Mouse (Mus musculus) liver, embryonic 14.5 days (tissue): ENCODE measurements around the gene Spata32. TPM values are rescaled to one million over a fixed set of nuclear protein-coding genes. Genes with fewer than 3 reads are reported as not detected.

Experiments
- ATAC-seq: fragments of 200-750 bp; cut with Nextera tagmentation; 2 replicates; pipeline ENCODE4 v1.8.0; 2017; ENCODE audit warnings: moderate number of reproducible peaks, mild to moderate bottlenecking, moderate library complexity; ENCODE audit not compliant: insufficient read depth
- DNase-seq, 3 experiments: peaks; one replicate each; pipeline ENCODE4 v3.0.0-alpha.2; 2012 to 2013; ENCODE audit warnings: low read depth in 3 of 3, low spot score in 3 of 3
- H3K27ac ChIP-seq: fragments of 300-500 bp; sonication (generic); 2 replicates; pipeline ENCODE4 v1.5.1; 2014; ENCODE audit warnings: moderate library complexity, mild to moderate bottlenecking, control low read depth, inconsistent platforms
- H3K27me3 ChIP-seq: fragments of 300-500 bp; sonication (generic); 2 replicates; pipeline ENCODE4 v1.6.1; 2014; ENCODE audit warnings: mild to moderate bottlenecking, low read length, moderate library complexity; ENCODE audit not compliant: control insufficient read depth, insufficient read depth
- H3K36me3 ChIP-seq: fragments of 300-500 bp; sonication (generic); replicated peaks from 2 replicates; pipeline ENCODE4 v1.6.1; 2014; ENCODE audit warnings: low read depth; ENCODE audit not compliant: control insufficient read depth, insufficient read depth
- H3K4me1 ChIP-seq, 2 experiments: fragments of 200-500 bp in 1 of 2; fragments of 300-500 bp in 1 of 2; sonication (generic) in 1 of 2; replicated peaks; 2 replicates each; pipeline ENCODE4 v1.6.1; 2012 to 2014; ENCODE audit warnings: antibody characterized with exemption in 1 of 2, inconsistent platforms in 1 of 2, low read length in 1 of 2; ENCODE audit not compliant: control insufficient read depth in 2 of 2, insufficient read depth in 2 of 2
- H3K4me2 ChIP-seq: fragments of 300-500 bp; sonication (generic); 2 replicates; pipeline ENCODE4 v1.6.1; 2014; ENCODE audit warnings: low read depth, mild to moderate bottlenecking, control low read depth, moderate library complexity
- H3K4me3 ChIP-seq, 2 experiments: fragments of 200-500 bp in 1 of 2; fragments of 300-500 bp in 1 of 2; sonication (generic) in 1 of 2; 2 replicates each; pipeline ENCODE4 v1.5.1; 2012 to 2014; ENCODE audit warnings: low read depth in 2 of 2, low read length in 2 of 2, mild to moderate bottlenecking in 2 of 2, control low read depth in 1 of 2, inconsistent platforms in 1 of 2, moderate library complexity in 1 of 2; ENCODE audit not compliant: insufficient read depth in 1 of 2
- H3K9ac ChIP-seq: fragments of 300-500 bp; sonication (generic); replicated peaks from 2 replicates; pipeline ENCODE4 v1.6.1; 2014; ENCODE audit warnings: mild to moderate bottlenecking, control low read depth, moderate library complexity
- H3K9me3 ChIP-seq: fragments of 300-500 bp; sonication (generic); 2 replicates; pipeline ENCODE4 v1.6.1; 2016; ENCODE audit warnings: low read length, mixed read lengths; ENCODE audit not compliant: control insufficient read depth
- CTCF ChIP-seq: IDR thresholded peaks from 2 replicates; pipeline ENCODE4 v1.5.1; 2016; ENCODE audit warnings: antibody characterized with exemption, low read depth, control low read depth
- EP300 ChIP-seq: IDR thresholded peaks from 2 replicates; pipeline ENCODE4 v1.6.1; 2016; ENCODE audit warnings: antibody characterized with exemption, low read depth
- WGBS: fragments of 180-500 bp; shearing (Covaris S2); extraction: QIAGEN DNeasy Blood & Tissue Kit; methylation state at CpG from one replicate; pipeline ENCODE4 v1.1.7; 2014; ENCODE audit not compliant: insufficient replicate concordance; 5-methylcytosine and 5-hydroxymethylcytosine counted together
- polyA plus RNA-seq, 2 experiments: library from polyadenylated mRNA; depleted of rRNA in 1 of 2; stranded (reverse) in 1 of 2; unstranded in 1 of 2; fragments of >200 nt; fragmentation: Nextera tagmentation in 1 of 2; extraction: Ambion mirVana in 1 of 2; gene quantifications; 2 replicates each; pipeline versions ENCODE4 v1.2.1 to v1.2.3; 2012 to 2014

Spata32 gene
- polyA plus RNA-seq, 2 experiments: not detected

- Histone ChIP-seq H3K36me3 (no peaks in the 10 kb centered on the region), H3K27ac (no peak overlapping the region), H3K4me2 (no peak overlapping the region), H3K4me3 (no peak overlapping the region), H3K9me3 (no peaks in the 10 kb centered on the region), H3K27me3 (peaks cover 6% of the 10 kb centered on the region), H3K4me1 (no peaks in the 10 kb centered on the region), H3K9ac (no peak overlapping the region)
- no peak for TF ChIP-seq CTCF
- TF ChIP-seq EP300: no peak
- DNase-seq (no peak), ATAC-seq (no peak)
- WGBS: 49% methylated on average over 59 of the region's 59 CpGs
These were observed 19.1 kb downstream of the Spata32 start for GRCm38 (mm10) chr11:103198911-103199803.

- H3K27ac ChIP-seq: no peak overlapping the region
- no peaks in the 10 kb centered on the region for H3K4me1 ChIP-seq
- H3K9me3 ChIP-seq: no peaks in the 10 kb centered on the region
- no peak for ATAC-seq
- H3K9ac ChIP-seq: no peak overlapping the region
- DNase-seq: no peak
- no peaks in the 10 kb centered on the region for H3K36me3 ChIP-seq
- TF ChIP-seq CTCF (no peak), EP300 (no peak)
- no peak overlapping the region for H3K4me2 ChIP-seq
- H3K4me3 ChIP-seq: no peak overlapping the region
- peaks cover 11% of the 10 kb centered on the region for H3K27me3 ChIP-seq
- 68% methylated on average over 16 of the region's 16 CpGs for WGBS
These were observed 19.9 kb downstream of the Spata32 start for GRCm38 (mm10) chr11:103198339-103198738.

- ATAC-seq (no peak), DNase-seq (no peak)
- Histone ChIP-seq H3K4me1 (no peaks in the 10 kb centered on the region), H3K27ac (no peak overlapping the region), H3K27me3 (peaks cover 11% of the 10 kb centered on the region), H3K9ac (no peak overlapping the region), H3K9me3 (no peaks in the 10 kb centered on the region), H3K4me3 (no peak overlapping the region), H3K4me2 (no peak overlapping the region), H3K36me3 (no peaks in the 10 kb centered on the region)
- WGBS: 61% methylated on average over 4 of the region's 4 CpGs
- TF ChIP-seq CTCF (no peak), EP300 (no peak)
These were observed 20.9 kb downstream of the Spata32 start for GRCm38 (mm10) chr11:103197340-103197739.

- no peaks in the 10 kb centered on the region for H3K36me3 ChIP-seq
- no peak for TF ChIP-seq CTCF
- TF ChIP-seq EP300: no peak
- H3K27ac ChIP-seq: no peak overlapping the region
- DNase-seq (no peak), ATAC-seq (no peak)
- no peaks in the 10 kb centered on the region for H3K9me3 ChIP-seq
- H3K4me1 ChIP-seq: no peaks in the 10 kb centered on the region
- H3K4me3 ChIP-seq: no peak overlapping the region
- peaks cover 11% of the 10 kb centered on the region for H3K27me3 ChIP-seq
- H3K4me2 ChIP-seq: no peak overlapping the region
- 76% methylated on average over 5 of the region's 5 CpGs for WGBS
- no peak overlapping the region for H3K9ac ChIP-seq
These were observed 22.6 kb downstream of the Spata32 start for GRCm38 (mm10) chr11:103195656-103196055.

- Histone ChIP-seq H3K36me3 (no peaks in the 10 kb centered on the region), H3K27ac (no peak overlapping the region), H3K27me3 (peaks cover 11% of the 10 kb centered on the region), H3K4me2 (no peak overlapping the region), H3K9ac (no peak overlapping the region), H3K9me3 (no peaks in the 10 kb centered on the region), H3K4me3 (no peak overlapping the region), H3K4me1 (no peaks in the 10 kb centered on the region)
- DNase-seq: no peak
- TF ChIP-seq CTCF (no peak), EP300 (no peak)
- 80% methylated on average over 18 of the region's 18 CpGs for WGBS
- ATAC-seq: no peak
These were observed 23.0 kb downstream of the Spata32 start for GRCm38 (mm10) chr11:103195236-103195635.
